Mouse (Mus musculus) olfactory bulb, adult 2 months (tissue): ENCODE data around the gene Aldh1a1.

ENCODE experiments used
- CTCF ChIP-seq: fragments of 200-500 bp; IDR thresholded peaks from 2 replicates; pipeline ENCODE4 v1.5.1; 2012; ENCODE audit warnings: low read depth, mild to moderate bottlenecking, low read length, moderate library complexity; ENCODE audit not compliant: insufficient read depth
- POLR2A ChIP-seq: fragments of 200-500 bp; IDR thresholded peaks from 2 replicates; pipeline ENCODE4 v1.6.1; 2012; ENCODE audit warnings: mild to moderate bottlenecking, low read depth, low read length, moderate library complexity; ENCODE audit not compliant: insufficient read depth

GRCm38 (mm10) chr19:20541044-20541443 lies 48.5 kb downstream of the Aldh1a1 start:
- TF ChIP-seq CTCF (no peak), POLR2A (no peak)
